In genomic region chr7:88230756-88231522, GRCm38 (mm10) we compare ENCODE assay signal across 20 mouse cellular contexts. TPM values are rescaled to one million over a fixed set of nuclear protein-coding genes. Genes with fewer than 3 reads are reported as not detected.
A peak's percentile ranks its signal among the peaks of the same experiment; 100 is the strongest.
DNase-seq lines count a peak whose midpoint lies in the region; ATAC-seq and TF ChIP-seq lines count a peak whose summit lies in the region.
"Had no signal": no experiment of that assay in that cellular context is flagged by ENCODE, and none has a peak within 500 bp of the region (broad histone marks: within the 10 kb centered on the region; RNA-seq: fewer than 3 reads in every experiment).

No protein-coding gene starts in this region.

- no peak for TF ChIP-seq POLR2A in spleen, adult 2 months (IDR thresholded peaks at IDR 0.05; ENCODE audit: low read depth, low read length)

- no peak for TF ChIP-seq CTCF in spleen, adult 2 months (IDR thresholded peaks at IDR 0.05; ENCODE audit: extremely low read depth, insufficient read depth, insufficient read length, insufficient replicate concordance)

- no peaks in the 10 kb centered on the region for H3K27me3 ChIP-seq in spleen, adult 2 months (ENCODE audit: control insufficient read depth, insufficient read depth, low read length)
- H3K27me3 ChIP-seq: embryonic facial prominence, embryonic 12.5 days; forebrain, embryonic 15.5 days; hindbrain, embryonic 12.5 days had no signal

- no peaks in the 10 kb centered on the region for H3K36me3 ChIP-seq in spleen, adult 2 months (ENCODE audit: control insufficient read depth, insufficient read depth, low read length)
- H3K36me3 ChIP-seq: embryonic facial prominence, embryonic 12.5 days; forebrain, embryonic 15.5 days; G1E; heart, embryonic 10.5 days; hindbrain, embryonic 12.5 days had no signal

- peak overlapping the region; percentile 78; the same call in 1 of the 2 replicates for H3K27ac ChIP-seq in spleen, adult 2 months (ENCODE audit: insufficient read depth, low read length)
- H3K27ac ChIP-seq: embryonic facial prominence, embryonic 12.5 days; forebrain, embryonic 15.5 days; heart, embryonic 10.5 days; hindbrain, embryonic 12.5 days had no signal

- WGBS in spleen, adult 2 months: 59% methylated on average over 7 of the region's 7 CpGs

- peak; percentile 87 for ATAC-seq in granulocyte monocyte progenitor cell, adult 5-6 weeks (replicated peaks; ENCODE audit: poor library complexity, severe bottlenecking)
- ATAC-seq in monocyte, adult 5-6 weeks (replicated peaks; ENCODE audit: insufficient number of reproducible peaks, low FRiP score, low TSS enrichment, poor library complexity, severe bottlenecking): peak; percentile 65
- ATAC-seq in activated CD4-positive, CD25-positive, alpha-beta regulatory T cell, adult 4 months: no peak
- ATAC-seq: forebrain, embryonic 15.5 days; hindbrain, embryonic 16.5 days had no signal

- DNase-seq in spleen, adult 2 months (ENCODE audit: low read depth in 1 of 2, low spot score in 2 of 2): no peak
- DNase-seq in spleen, postnatal 14 days (ENCODE audit: low spot score in 2 of 2): no peak
- DNase-seq in adrenal gland, postnatal 36 days: no peak
- no peak for DNase-seq in cerebellum, adult 8-10 months
- DNase-seq: adrenal gland, postnatal 14 days; cerebellum, adult 2 months; cerebellum, postnatal 14 days; gastrocnemius, postnatal 36 days; heart, adult 18-20 months; heart, postnatal 10 days; heart, postnatal 4 days had no signal

- peaks cover 6% of the 10 kb centered on the region for H3K4me1 ChIP-seq in spleen, adult 2 months (ENCODE audit: control insufficient read depth, insufficient read depth, insufficient read length)
- H3K4me1 ChIP-seq: embryonic facial prominence, embryonic 12.5 days; forebrain, embryonic 15.5 days; heart, embryonic 10.5 days; hindbrain, embryonic 12.5 days had no signal

- no peak overlapping the region for H3K4me3 ChIP-seq in spleen, adult 2 months (ENCODE audit: extremely low read depth, insufficient read depth, insufficient read length)
- H3K4me3 ChIP-seq: embryonic facial prominence, embryonic 12.5 days; forebrain, embryonic 15.5 days; heart, embryonic 10.5 days; hindbrain, embryonic 12.5 days had no signal

RNA-seq across cellular contexts. Expression of gene Ctsc, which starts 46.9 kb away (rescaled TPM):
- 136 and 137 TPM in 2 replicates for polyA plus RNA-seq in spleen, adult 2 months (2012; rRNA removed)
- 64.1 and 67.9 TPM in 2 replicates for total RNA-seq in granulocyte monocyte progenitor cell, adult 5-6 weeks (2014; fragmentation: Nextera tagmentation)
- total RNA-seq in granulocyte monocyte progenitor cell, adult 5-6 weeks (2017): 98.4 and 99.9 TPM in 2 replicates
- 248 to 277 TPM (median 251 TPM) in 3 replicates for total RNA-seq in monocyte, adult 5-6 weeks (2017)
- total RNA-seq in adrenal gland, postnatal 36 days (2021): 10 to 100 TPM; 18.2 to 32.3 TPM
- polyA plus RNA-seq in activated CD4-positive, CD25-positive, alpha-beta regulatory T cell, adult 4 months (2017; shearing (Covaris generic)): 100 to 1,000 TPM; 111 to 119 TPM
- polyA plus RNA-seq: G1E had no signal
